Mouse (Mus musculus) gastrocnemius, adult 2 months (tissue): ENCODE measurements around the gene Stk36. TPM values are rescaled to one million over a fixed set of nuclear protein-coding genes. Genes with fewer than 3 reads are reported as not detected.
A peak's percentile ranks its signal among the peaks of the same experiment; 100 is the strongest.

Experiments used
- DNase-seq: peaks from one replicate; pipeline ENCODE4 v3.0.0; 2022
- H3K27ac ChIP-seq: fragments of 200-600 bp; 2 replicates; pipeline ENCODE4 v1.8.1; 2022; ENCODE audit warnings: mild to moderate bottlenecking
- H3K4me3 ChIP-seq: fragments of 200-600 bp; 2 replicates; pipeline ENCODE4 v1.8.1; 2022; ENCODE audit warnings: mild to moderate bottlenecking, moderate library complexity
- CTCF ChIP-seq: fragments of 200-600 bp; IDR thresholded peaks from 2 replicates; pipeline ENCODE4 v1.8.1; 2022; ENCODE audit warnings: antibody characterized with exemption, mild to moderate bottlenecking, moderate library complexity
- intact Hi-C: fragments of 180-260 bp; cut with DNase I; formaldehyde crosslinking; loops from one replicate; pipeline ENCODE4 v1.15.1; 2025
- microRNA-seq: library from miRNA; unstranded; fragments of <30 nt; microRNA quantifications from one replicate; pipeline ENCODE4 v1.2.0, GENCODE M21; 2021
- total RNA-seq, 2 experiments: library from RNA; stranded (reverse); gene quantifications; 2 replicates each; pipeline ENCODE4 v1.2.3; 2021

The Stk36 gene
- total RNA-seq, 2 experiments from 2014 or later = 0.17 to 0.20 TPM

DNA sequence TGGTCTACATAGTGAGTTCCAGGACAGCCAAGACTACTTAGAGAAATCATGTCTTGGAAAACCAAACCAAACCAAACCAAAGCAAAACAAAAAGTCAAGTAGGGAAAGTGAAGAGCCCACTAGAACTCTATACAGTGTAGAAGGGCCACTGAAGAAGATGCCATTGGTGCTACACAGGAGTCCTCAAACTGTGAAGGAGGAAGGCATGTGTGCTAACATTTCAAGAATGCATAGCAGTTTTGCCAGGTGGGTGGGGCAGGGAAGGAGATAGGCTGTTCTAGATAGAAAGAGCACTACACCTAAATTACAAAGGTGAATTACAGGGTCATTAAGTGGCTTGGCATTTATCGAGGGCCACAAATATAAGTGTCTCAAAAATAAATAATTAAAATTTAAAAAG, 22.9 kb downstream of the Stk36 start:
- intact Hi-C loops = no loop called here

DNA sequence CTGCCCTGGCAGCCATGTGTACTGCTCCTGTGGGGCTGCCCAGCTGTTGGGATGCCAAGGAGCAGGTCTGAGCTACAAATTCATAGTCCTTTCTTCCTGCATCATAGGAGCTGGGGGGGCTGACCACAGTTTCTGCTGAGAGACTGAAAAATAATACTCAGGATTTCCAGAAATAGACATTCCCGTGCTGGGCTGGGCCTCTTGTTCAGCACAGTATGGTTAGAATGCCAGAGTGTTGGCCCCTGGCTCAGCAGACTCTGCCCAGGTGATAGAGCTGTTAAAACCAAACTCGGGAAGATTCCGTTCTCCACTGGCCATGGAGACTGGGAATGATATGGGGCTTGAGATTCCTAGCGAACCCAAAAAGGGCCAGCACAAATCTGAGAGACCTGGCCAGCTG, 24.8 kb downstream of the Stk36 start:
- Histone ChIP-seq H3K27ac (no peak overlapping the region), H3K4me3 (no peak overlapping the region)
- no peak for DNase-seq
- intact Hi-C loops = no loop called here
- TF ChIP-seq CTCF = no peak

More for the DNA sequence above, 22.9 kb downstream of the Stk36 start:
- no peak for TF ChIP-seq CTCF
- DNase-seq = no peak
- no peak overlapping the region for H3K27ac ChIP-seq
- H3K4me3 ChIP-seq = no peak overlapping the region

GRCm38 (mm10) chr1:74628001-74628400, 26.8 kb downstream of the Stk36 start:
- no peak for TF ChIP-seq CTCF
- intact Hi-C loops = no loop called here
- no peak for DNase-seq
- no peak overlapping the region for H3K4me3 ChIP-seq
- H3K27ac ChIP-seq = no peak overlapping the region

DNA sequence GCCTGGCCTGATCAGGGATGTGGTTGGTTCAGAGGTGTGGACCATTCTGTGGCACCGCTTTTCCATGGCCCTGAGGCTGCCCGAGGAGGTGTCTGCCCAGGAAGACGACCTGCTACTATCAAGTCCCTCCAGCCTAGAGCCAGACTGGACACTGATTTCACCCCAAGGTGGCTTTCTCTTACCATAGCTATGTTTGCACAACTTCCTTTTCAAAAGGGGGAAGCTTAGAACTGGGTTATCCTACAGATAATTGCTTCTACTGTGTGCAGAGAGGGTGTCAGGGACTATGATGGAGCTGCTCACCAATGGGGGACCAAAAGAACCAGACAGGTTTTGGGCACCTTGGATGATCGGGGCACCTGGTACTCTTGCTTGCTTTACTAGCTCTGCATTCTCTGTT, 31.5 kb downstream of the Stk36 start:
- Histone ChIP-seq H3K4me3 (no peak overlapping the region), H3K27ac (no peak overlapping the region)
- DNase-seq = no peak
- intact Hi-C loops = no loop called here
- TF ChIP-seq CTCF = no peak

GRCm38 (mm10) chr1:74643524-74643923, 42.3 kb downstream of the Stk36 start:
- intact Hi-C loops = no loop called here
- TF ChIP-seq CTCF = no peak
- Histone ChIP-seq H3K27ac (no peak overlapping the region), H3K4me3 (no peak overlapping the region)
- no peak for DNase-seq

GRCm38 (mm10) chr1:74643926-74644325, 42.7 kb downstream of the Stk36 start:
- intact Hi-C loops = no loop called here
- H3K4me3 ChIP-seq = no peak overlapping the region
- TF ChIP-seq CTCF = peak; percentile 31; the same call in 1 of the 2 replicates
- no peak for DNase-seq
- no peak overlapping the region for H3K27ac ChIP-seq

DNA sequence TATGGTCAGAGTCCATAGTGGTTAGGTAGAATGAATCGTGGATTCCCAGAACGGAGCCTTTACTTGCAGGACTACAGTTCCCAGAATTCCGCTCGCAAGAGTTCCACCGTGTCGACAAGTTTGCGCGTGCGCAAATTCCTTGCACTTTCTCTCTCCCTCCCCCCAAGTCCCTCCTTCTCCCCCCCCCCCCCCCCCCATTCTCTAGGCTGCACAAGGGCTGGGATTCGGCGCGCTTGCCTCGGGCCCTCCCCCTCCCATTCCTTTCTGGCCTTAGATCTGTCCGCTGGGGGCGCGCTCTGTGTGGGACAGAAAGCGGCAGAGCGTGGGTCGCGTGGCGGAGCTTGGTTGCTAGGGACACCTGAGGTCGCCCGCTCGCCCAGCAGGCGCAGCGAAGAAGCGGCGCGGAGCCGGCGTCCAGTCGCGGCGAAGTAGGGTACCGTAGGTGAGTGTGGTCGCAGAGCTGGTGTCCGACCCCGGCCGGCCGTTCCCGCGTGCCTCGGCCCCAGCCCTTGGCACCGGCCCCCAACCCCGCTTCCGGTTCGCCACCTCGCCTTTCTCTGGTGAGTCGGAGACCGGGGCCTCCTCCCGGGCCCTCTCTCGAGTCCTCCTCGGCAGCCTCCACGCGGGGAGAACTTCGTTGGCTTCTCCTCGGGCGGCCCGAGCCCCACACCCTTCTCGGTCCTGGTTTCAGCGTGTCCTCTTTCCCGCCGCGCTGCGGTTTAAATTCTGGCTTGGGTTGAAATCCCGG, 60.4 kb downstream of the Stk36 start, which contains the start of gene Ttll4:
Gene Ttll4, plus strand, starts transcription at position 298 of the 748 bp plus-strand sequence.
- intact Hi-C loops = loop anchor here (10.0 kb wide), 2 partner anchors 53 to 93 kb away; partner anchors contain the start of gene Cyp27a1
- TF ChIP-seq CTCF = peak; percentile 69
- peak within 1 kb of the TSS; percentile 77 for H3K4me3 ChIP-seq
- peak; percentile 97 for DNase-seq
- peak within 1 kb of the TSS; percentile 96 for H3K27ac ChIP-seq

DNA sequence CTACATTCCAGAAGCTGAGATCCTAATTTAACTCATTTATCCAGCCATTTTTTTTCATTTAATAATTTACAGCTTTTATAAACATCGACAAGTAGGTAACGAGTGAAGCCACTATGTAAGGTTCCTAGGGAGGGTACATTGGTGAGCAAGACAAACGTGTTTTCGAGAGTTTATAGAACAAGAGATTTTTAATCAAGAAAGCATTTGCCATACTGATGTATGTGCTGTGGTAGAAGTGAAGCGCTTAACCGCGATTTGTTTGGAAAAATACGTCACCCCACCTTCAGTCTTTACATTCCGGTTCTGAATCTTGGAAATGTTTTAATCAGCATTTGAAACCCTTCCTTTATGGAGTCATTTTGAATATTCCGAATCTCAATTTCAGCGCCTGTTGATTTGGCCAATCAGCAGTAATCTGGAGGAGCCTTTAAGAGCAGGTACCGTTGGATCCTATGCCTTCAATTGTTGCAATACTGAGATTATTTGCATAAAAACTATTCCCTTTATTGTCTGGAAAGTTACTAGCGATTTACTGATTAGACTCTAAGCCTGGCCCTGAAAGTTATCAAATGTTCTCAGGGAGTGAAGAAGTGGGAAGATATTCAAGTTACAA, 61.1 kb downstream of the Stk36 start:
- H3K4me3 ChIP-seq = peak overlapping the region; percentile 77
- DNase-seq = no peak
- peak overlapping the region; percentile 96 for H3K27ac ChIP-seq
- no peak for TF ChIP-seq CTCF
- intact Hi-C loops = loop anchor here (10.0 kb wide), 2 partner anchors 52 to 92 kb away; partner anchors contain the start of gene Cyp27a1

DNA sequence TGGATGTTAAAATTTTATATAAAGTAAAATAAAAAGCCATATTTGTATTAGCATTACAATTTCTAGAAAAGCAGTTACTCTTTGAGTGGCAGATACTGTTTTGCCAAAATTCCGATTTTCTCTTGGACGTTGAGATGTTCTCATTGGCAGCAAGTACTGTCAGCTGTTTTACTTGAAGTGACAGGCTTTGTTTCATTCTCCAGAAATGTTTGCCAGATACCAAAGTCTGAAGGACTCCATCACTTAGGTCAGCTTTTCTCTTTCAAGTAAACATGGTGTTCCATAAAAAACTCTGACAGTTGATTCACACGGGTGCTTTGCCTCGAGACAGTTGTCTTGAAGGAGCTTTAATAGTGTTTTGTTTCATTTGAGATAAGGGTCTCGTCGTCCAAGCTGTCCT, 63.9 kb downstream of the Stk36 start:
- no peak for DNase-seq
- no peak overlapping the region for H3K4me3 ChIP-seq
- TF ChIP-seq CTCF = no peak
- H3K27ac ChIP-seq = no peak overlapping the region
- intact Hi-C loops = loop anchor here (10.0 kb wide), 2 partner anchors 50 to 90 kb away; partner anchors contain the start of gene Cyp27a1

DNA sequence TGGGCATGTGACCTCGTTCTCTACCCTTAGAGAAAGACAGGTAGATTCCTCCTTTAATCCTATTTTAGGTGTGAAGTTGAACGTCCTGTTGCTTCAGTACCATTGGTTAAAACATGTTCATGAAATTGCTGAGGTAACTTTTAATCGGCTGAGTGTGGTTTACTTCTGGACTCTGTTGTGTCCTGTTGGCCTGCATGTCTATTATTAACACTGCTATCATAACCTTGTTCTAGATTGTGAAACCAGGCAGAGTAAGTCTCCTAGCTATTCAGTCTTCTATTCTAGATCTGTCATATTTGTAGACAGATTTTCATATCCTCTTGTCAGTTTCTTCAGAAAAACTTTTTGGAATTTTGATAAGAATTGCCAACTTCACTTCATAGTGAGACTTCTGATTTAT, 67.1 kb downstream of the Stk36 start:
- H3K27ac ChIP-seq = peak overlapping the region; percentile 58
- no peak for DNase-seq
- no peak overlapping the region for H3K4me3 ChIP-seq
- intact Hi-C loops = loop anchor here (10.0 kb wide), 2 partner anchors 46 to 86 kb away; partner anchors contain the start of gene Cyp27a1
- TF ChIP-seq CTCF = no peak

- Histone ChIP-seq H3K27ac (peak overlapping the region; percentile 75), H3K4me3 (no peak overlapping the region)
- peak; percentile 75 for DNase-seq
- TF ChIP-seq CTCF = no peak
- intact Hi-C loops = no loop called here
Measured at GRCm38 (mm10) chr1:74672731-74673130, 71.5 kb downstream of the Stk36 start.

- intact Hi-C loops = no loop called here
- no peak for TF ChIP-seq CTCF
- Histone ChIP-seq H3K27ac (no peak overlapping the region), H3K4me3 (no peak overlapping the region)
- no peak for DNase-seq
Measured at GRCm38 (mm10) chr1:74676863-74677262, 75.6 kb downstream of the Stk36 start.

DNA sequence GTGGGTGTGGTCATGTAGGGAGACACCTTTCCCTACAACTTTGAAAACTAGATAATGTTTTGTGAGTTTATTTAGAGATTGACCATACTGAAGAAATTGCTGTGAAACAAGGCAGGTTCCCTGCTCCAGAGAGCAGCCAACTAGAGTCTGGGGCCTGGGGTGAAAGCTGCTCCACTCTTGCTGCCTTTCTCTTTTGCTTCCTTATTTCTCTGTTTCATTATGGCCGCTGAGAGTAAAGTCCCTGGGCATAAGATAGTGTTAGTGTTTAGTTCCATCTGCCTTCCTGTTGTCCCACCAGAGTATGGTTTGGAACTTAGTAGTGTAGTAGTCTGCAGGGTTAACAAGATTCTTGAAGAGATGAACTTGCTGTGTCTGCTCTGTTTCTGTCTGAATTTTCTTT, 76.6 kb downstream of the Stk36 start:
- intact Hi-C loops = no loop called here
- DNase-seq = no peak
- TF ChIP-seq CTCF = no peak

More for the DNA sequence above, 76.6 kb downstream of the Stk36 start:
- H3K4me3 ChIP-seq = no peak overlapping the region
- H3K27ac ChIP-seq = no peak overlapping the region

Small RNA genes lying within 50 kb of the gene (microRNA-seq; reads per million reads assigned to microRNA genes)
- not detected for gene Gm25035

Other genes with a start within 250 kb of the Stk36 start
- gene Catip, start 239.3 kb upstream of the Stk36 start, total RNA-seq = under 1 TPM in 1 of 2 experiments, not detected in 1; 0.13 TPM
- gene Slc11a1, start 226.2 kb upstream of the Stk36 start, total RNA-seq = 1 to 10 TPM; 3.8 to 5.6 TPM
- gene Ctdsp1, start 209.9 kb upstream of the Stk36 start, total RNA-seq = 100 to 1,000 TPM in 1 of 2 experiments, 10 to 100 TPM in 1; 92.2 to 111 TPM
- gene Vil1, start 192.1 kb upstream of the Stk36 start, total RNA-seq = not detected
- gene Cnot9, start 95.4 kb upstream of the Stk36 start, total RNA-seq = 10 to 100 TPM; 12.0 to 16.3 TPM
- 100 to 1,000 TPM in 1 of 2 experiments, 10 to 100 TPM in 1; 67.8 to 126 TPM for gene Plcd4, start 58.6 kb upstream of the Stk36 start, total RNA-seq
- 1 to 10 TPM; 8.7 to 9.0 TPM for gene Usp37, start 57.2 kb upstream of the Stk36 start, total RNA-seq
- gene Zfp142, start 13.2 kb upstream of the Stk36 start, total RNA-seq = 10 to 100 TPM in 1 of 2 experiments, 1 to 10 TPM in 1; 8.1 to 15.5 TPM
- gene Bcs1l, start 13.2 kb upstream of the Stk36 start, total RNA-seq = 10 to 100 TPM; 16.9 to 26.2 TPM
- 10 to 100 TPM; 18.9 to 20.2 TPM for gene Rnf25, start within 50 bp of the Stk36 start, total RNA-seq
- 10 to 100 TPM; 11.7 to 19.7 TPM for gene Ttll4, start 60.3 kb downstream of the Stk36 start, total RNA-seq
- 10 to 100 TPM; 37.7 to 75.4 TPM for gene Cyp27a1, start 112.1 kb downstream of the Stk36 start, total RNA-seq
- gene Prkag3, start 147.8 kb downstream of the Stk36 start, total RNA-seq = 100 to 1,000 TPM in 1 of 2 experiments, 10 to 100 TPM in 1; 61.6 to 111 TPM
- gene Wnt6, start 170.4 kb downstream of the Stk36 start, total RNA-seq = under 1 TPM; 0.39 to 0.77 TPM
- under 1 TPM in 1 of 2 experiments, not detected in 1; 0.39 TPM for gene Wnt10a, start 190.1 kb downstream of the Stk36 start, total RNA-seq